ENCODE assay signal across 8 mouse cellular contexts in genomic region chr11:75178672-75179208, GRCm38 (mm10). TPM values are rescaled to one million over a fixed set of nuclear protein-coding genes. Genes with fewer than 3 reads are reported as not detected.
DNase-seq lines count a peak whose midpoint lies in the region; ATAC-seq and TF ChIP-seq lines count a peak whose summit lies in the region.

TSS of gene Ovca2 (minus strand) at chr11:75178835.

- peak; percentile 86 for TF ChIP-seq CTCF in embryonic fibroblast, embryonic 13.5 days (IDR thresholded peaks at IDR 0.05; ENCODE audit: borderline replicate concordance, insufficient read depth, low read length)
- TF ChIP-seq CTCF in spleen, adult 2 months (IDR thresholded peaks at IDR 0.05; ENCODE audit: extremely low read depth, insufficient read depth, insufficient read length, insufficient replicate concordance) = peak; percentile 96

- under 1% methylated on average over 33 of the region's 33 CpGs for WGBS in limb, embryonic 13.5 days
- WGBS in midbrain, embryonic 15.5 days = under 1% methylated on average over 33 of the region's 33 CpGs
- WGBS in spleen, adult 2 months = under 1% methylated on average over 33 of the region's 33 CpGs

- no peaks in the 10 kb centered on the region for H3K9me3 ChIP-seq in limb, embryonic 13.5 days
- H3K9me3 ChIP-seq in midbrain, embryonic 15.5 days = no peaks in the 10 kb centered on the region

- H3K9ac ChIP-seq in limb, embryonic 13.5 days = peak within 1 kb of the TSS; percentile 84
- peak within 1 kb of the TSS; percentile 80 for H3K9ac ChIP-seq in midbrain, embryonic 15.5 days

- peak within 1 kb of the TSS; percentile 29; the same call in 1 of the 2 replicates for H3K27ac ChIP-seq in embryonic fibroblast, embryonic 13.5 days (ENCODE audit: insufficient read depth, low read length)
- peak within 1 kb of the TSS; percentile 81 for H3K27ac ChIP-seq in limb, embryonic 13.5 days
- H3K27ac ChIP-seq in midbrain, embryonic 15.5 days = peak within 1 kb of the TSS; percentile 91
- H3K27ac ChIP-seq in spleen, adult 2 months (ENCODE audit: insufficient read depth, low read length) = peak within 1 kb of the TSS; percentile 68

- H3K4me1 ChIP-seq in embryonic fibroblast, embryonic 13.5 days (ENCODE audit: control insufficient read depth, insufficient read depth, low read length) = peaks cover 6% of the 10 kb centered on the region; the same call in 1 of the 2 replicates
- H3K4me1 ChIP-seq in limb, embryonic 13.5 days = peaks cover 26% of the 10 kb centered on the region
- peaks cover 20% of the 10 kb centered on the region for H3K4me1 ChIP-seq in midbrain, embryonic 15.5 days
- peaks cover 7% of the 10 kb centered on the region; the same call in 1 of the 2 replicates for H3K4me1 ChIP-seq in spleen, adult 2 months (ENCODE audit: control insufficient read depth, insufficient read depth, insufficient read length)

- peak within 1 kb of the TSS; percentile 98 for H3K4me2 ChIP-seq in limb, embryonic 13.5 days (replicated peaks)
- peak within 1 kb of the TSS; percentile 91 for H3K4me2 ChIP-seq in midbrain, embryonic 15.5 days

- peaks cover 57% of the 10 kb centered on the region for H3K36me3 ChIP-seq in limb, embryonic 13.5 days
- H3K36me3 ChIP-seq in midbrain, embryonic 15.5 days (replicated peaks) = no peaks in the 10 kb centered on the region; the same call in 1 of the 2 replicates
- H3K36me3 ChIP-seq in spleen, adult 2 months (ENCODE audit: control insufficient read depth, insufficient read depth, low read length) = peaks cover 1% of the 10 kb centered on the region; the same call in 1 of the 2 replicates

- peak; percentile 95 for DNase-seq in B cell, adult 2 months
- peak; percentile 96 for DNase-seq in brain, adult 2 months (ENCODE audit: low read depth, low spot score)
- DNase-seq in heart, adult 8-10 months (ENCODE audit: low spot score) = peak; percentile 88
- DNase-seq in kidney, adult 8-10 months = peak; percentile 88 to 92
- peak; percentile 80 to 87 for DNase-seq in spleen, adult 2 months (ENCODE audit: low read depth in 1 of 2, low spot score in 2 of 2)

- H3K27me3 ChIP-seq in limb, embryonic 13.5 days = peaks cover 6% of the 10 kb centered on the region; the same call in 1 of the 2 replicates
- H3K27me3 ChIP-seq in midbrain, embryonic 15.5 days (replicated peaks) = no peaks in the 10 kb centered on the region
- no peaks in the 10 kb centered on the region for H3K27me3 ChIP-seq in spleen, adult 2 months (ENCODE audit: control insufficient read depth, insufficient read depth, low read length)

- peak; percentile 82 for TF ChIP-seq POLR2A in embryonic fibroblast, embryonic 13.5 days (IDR thresholded peaks at IDR 0.05; ENCODE audit: low read depth, low read length)
- peak; percentile 60 for TF ChIP-seq POLR2A in spleen, adult 2 months (IDR thresholded peaks at IDR 0.05; ENCODE audit: low read depth, low read length)

- peak; percentile 97 for ATAC-seq in limb, embryonic 13.5 days (ENCODE audit: low FRiP score, low read depth)
- peak; percentile 96 for ATAC-seq in midbrain, embryonic 15.5 days (replicated peaks)

- peak within 1 kb of the TSS; percentile 78 for H3K4me3 ChIP-seq in embryonic fibroblast, embryonic 13.5 days (ENCODE audit: insufficient read depth, low read length)
- peak within 1 kb of the TSS; percentile 85 for H3K4me3 ChIP-seq in limb, embryonic 13.5 days
- peak within 1 kb of the TSS; percentile 65 for H3K4me3 ChIP-seq in midbrain, embryonic 15.5 days
- H3K4me3 ChIP-seq in spleen, adult 2 months (ENCODE audit: extremely low read depth, insufficient read depth, insufficient read length) = peak within 1 kb of the TSS; percentile 83

RNA-seq across cellular contexts. Expression of gene Ovca2, which starts in this region (rescaled TPM):
- polyA plus RNA-seq in embryonic fibroblast, embryonic 13.5 days (2011; ENCODE audit: insufficient read length, low read depth, missing spikeins) = 20.4 and 28.9 TPM in 2 replicates
- 1 to 10 TPM; 5.6 to 6.9 (median 5.9) TPM for total RNA-seq in heart, adult 8-10 months (2022)
- polyA plus RNA-seq in limb, embryonic 13.5 days (2015; fragmentation: Nextera tagmentation; extraction: Ambion mirVana) = 27.8 and 29.5 TPM in 2 replicates
- polyA plus RNA-seq in midbrain, embryonic 15.5 days (2015; fragmentation: Nextera tagmentation; extraction: Ambion mirVana) = 15.4 and 18.3 TPM in 2 replicates
- polyA plus RNA-seq in spleen, adult 2 months (2012; rRNA removed) = 17.2 and 18.4 TPM in 2 replicates

Comparison
In these comparisons a context has a peak if more than half of its experiments do, and no peak if none do; other contexts are left out.
1. Peak in every context shown above with its lines: DNase-seq, ATAC-seq, H3K4me3 ChIP-seq and H3K27ac ChIP-seq.
2. H3K27ac ChIP-seq: peak in every context shown above with its lines; median percentile 91 in midbrain, embryonic 15.5 days; 81 in limb, embryonic 13.5 days; 68 in spleen, adult 2 months; 29 in embryonic fibroblast, embryonic 13.5 days.